Mouse (Mus musculus): ENCODE results near the gene Gal3st4.
A peak's percentile ranks its signal among the peaks of the same experiment; 100 is the strongest.

The Gal3st4 gene

GRCm38 (mm10) chr5:138272409-138272923 lies at the start of gene Gal3st4:
TSS of gene Gal3st4 (minus strand) at chr5:138272840.
- DNase-seq (ENCODE audit: low spot score): no peak

- DNase-seq (ENCODE audit: low spot score): no peak
Observed at GRCm38 (mm10) chr5:138312795-138313194, 40.2 kb upstream of the Gal3st4 start.

- DNase-seq (ENCODE audit: low spot score): no peak
Observed at GRCm38 (mm10) chr5:138299613-138300012, 27.0 kb upstream of the Gal3st4 start.

GRCm38 (mm10) chr5:138294158-138294557 lies 21.5 kb upstream of the Gal3st4 start:
- no peak for DNase-seq (ENCODE audit: low spot score)

- no peak for DNase-seq (ENCODE audit: low spot score)
Observed at GRCm38 (mm10) chr5:138291638-138292037, 19.0 kb upstream of the Gal3st4 start.

- no peak for DNase-seq (ENCODE audit: low spot score)
Observed at GRCm38 (mm10) chr5:138287861-138288260, 15.2 kb upstream of the Gal3st4 start.

GRCm38 (mm10) chr5:138283540-138283939 lies 10.9 kb upstream of the Gal3st4 start:
- no peak for DNase-seq (ENCODE audit: low spot score)

- DNase-seq (ENCODE audit: low spot score): no peak
Observed at GRCm38 (mm10) chr5:138281798-138282197, 9.2 kb upstream of the Gal3st4 start.

GRCm38 (mm10) chr5:138280829-138281228 lies 8.2 kb upstream of the Gal3st4 start:
- DNase-seq (ENCODE audit: low spot score): no peak

- no peak for DNase-seq (ENCODE audit: low spot score)
Observed at GRCm38 (mm10) chr5:138280425-138280768, 7.8 kb upstream of the Gal3st4 start.

- no peak for DNase-seq (ENCODE audit: low spot score)
Observed at GRCm38 (mm10) chr5:138279585-138280424, 7.2 kb upstream of the Gal3st4 start, which contains the start of the genes Gm43720, Gpc2 and Stag3. TSS of gene Gm43720 (minus strand) at chr5:138279958. TSS of gene Gpc2 (minus strand) at chr5:138280005. TSS of gene Stag3 (plus strand) at chr5:138280240.

- no peak for DNase-seq (ENCODE audit: low spot score)
Observed at GRCm38 (mm10) chr5:138277994-138278393, 5.4 kb upstream of the Gal3st4 start.

- DNase-seq (ENCODE audit: low spot score): no peak
Observed at GRCm38 (mm10) chr5:138275216-138276050, 2.8 kb upstream of the Gal3st4 start.

GRCm38 (mm10) chr5:138274186-138274585 lies 1.5 kb upstream of the Gal3st4 start:
- DNase-seq (ENCODE audit: low spot score): no peak

- DNase-seq (ENCODE audit: low spot score): no peak
Observed at GRCm38 (mm10) chr5:138271232-138271631, 1.4 kb downstream of the Gal3st4 start.

GRCm38 (mm10) chr5:138268980-138269379 lies 3.7 kb downstream of the Gal3st4 start:
- no peak for DNase-seq (ENCODE audit: low spot score)

GRCm38 (mm10) chr5:138267114-138267513 lies 5.5 kb downstream of the Gal3st4 start:
- DNase-seq (ENCODE audit: low spot score): no peak

GRCm38 (mm10) chr5:138265712-138266111 lies 6.9 kb downstream of the Gal3st4 start:
- no peak for DNase-seq (ENCODE audit: low spot score)

GRCm38 (mm10) chr5:138264207-138264578 lies 8.4 kb downstream of the Gal3st4 start:
- DNase-seq (ENCODE audit: low spot score): no peak

- DNase-seq (ENCODE audit: low spot score): peak; percentile 67
Observed at GRCm38 (mm10) chr5:138263260-138264206, 9.1 kb downstream of the Gal3st4 start, which contains the start of gene BC037034. TSS of gene BC037034 (minus strand) at chr5:138264033.

- no peak for DNase-seq (ENCODE audit: low spot score)
Observed at GRCm38 (mm10) chr5:138262582-138263240, 9.9 kb downstream of the Gal3st4 start.
